Mouse (Mus musculus): ENCODE results near the gene Hist1h2ac.
A peak's percentile ranks its signal among the peaks of the same experiment; 100 is the strongest.
"Not testable (repeated sequence)": the region's sequence is repeated elsewhere in the genome, so short reads cannot be mapped to it uniquely, and the experiment has no call there.

GRCm38 (mm10) chr13:23684295-23684945, 672 bp upstream of the Hist1h2ac start:
- 0 out of 2 replicates have a peak, but pooled peaks have one; percentile 43 for TF ChIP-seq POLR2A (IDR thresholded peaks at IDR 0.05; ENCODE audit: insufficient read depth, low read depth, low read length)
- not testable (repeated sequence) for TF ChIP-seq CTCF (IDR thresholded peaks at IDR 0.05); EP300 (IDR thresholded peaks at IDR 0.05; ENCODE audit: insufficient read depth, low read depth, low read length)

Data from heart, adult 2 months (tissue).